ENCODE assay signal across 18 mouse cellular contexts in the genomic region with DNA sequence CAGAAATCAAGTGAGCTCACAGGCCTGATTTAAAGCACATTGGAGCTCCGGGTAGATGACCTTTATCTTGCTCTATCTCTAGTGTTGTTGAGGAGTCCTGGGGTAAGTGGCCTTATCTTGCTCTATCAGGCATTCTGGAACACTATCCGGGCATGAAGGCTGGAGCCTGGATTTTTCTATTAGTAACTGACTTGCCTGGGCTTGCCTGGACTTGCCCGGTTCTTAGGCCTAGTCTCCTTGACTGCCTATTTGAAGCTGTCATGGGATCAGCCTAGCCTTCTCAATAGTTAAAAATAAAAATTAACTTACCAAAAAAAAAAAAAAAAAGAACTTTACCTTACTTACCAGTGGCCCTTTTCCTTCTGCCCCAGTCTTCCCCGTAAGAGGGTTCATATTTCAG.
DNase-seq lines count a peak whose midpoint lies in the region.
"Had no signal": no experiment of that assay in that cellular context is flagged by ENCODE, and none has a peak within 500 bp of the region (broad histone marks: within the 10 kb centered on the region; RNA-seq: fewer than 3 reads in every experiment).

No protein-coding gene starts in this region.

- H3K27ac ChIP-seq in embryonic facial prominence, embryonic 10.5 days (replicated peaks), result no peak overlapping the region
- H3K27ac ChIP-seq: heart, embryonic 10.5 days; hindbrain, embryonic 14.5 days had no signal

- H3K4me3 ChIP-seq in embryonic facial prominence, embryonic 10.5 days, result no peak overlapping the region
- H3K4me3 ChIP-seq: heart, embryonic 10.5 days had no signal

- H3K36me3 ChIP-seq in embryonic facial prominence, embryonic 10.5 days (replicated peaks), result no peaks in the 10 kb centered on the region
- H3K36me3 ChIP-seq: heart, embryonic 10.5 days had no signal

- 64% methylated on average over 4 of the region's 4 CpGs for WGBS in embryonic facial prominence, embryonic 10.5 days

- no peaks in the 10 kb centered on the region for H3K27me3 ChIP-seq in embryonic facial prominence, embryonic 10.5 days (replicated peaks; ENCODE audit: low read depth, poor library complexity, severe bottlenecking)
- H3K27me3 ChIP-seq: Patski had no signal

- H3K4me1 ChIP-seq in embryonic facial prominence, embryonic 10.5 days, result no peaks in the 10 kb centered on the region

- no peaks in the 10 kb centered on the region for H3K9me3 ChIP-seq in embryonic facial prominence, embryonic 10.5 days
- H3K9me3 ChIP-seq: heart, embryonic 10.5 days had no signal

- intact Hi-C loops in heart, postnatal 10 days (cut with DNase I), result no loop called here

- DNase-seq in heart, adult 11 months, result peak; percentile 50
- DNase-seq in heart, postnatal 10 days, result no peak
- peak; percentile 60 for DNase-seq in urinary bladder, postnatal 14 days (ENCODE audit: low spot score)
- no peak for DNase-seq in urinary bladder, adult 18-20 months (ENCODE audit: low spot score in 2 of 2)
- DNase-seq in ES-CJ7 (ENCODE audit: low read depth, low spot score), result peak; percentile 18
- DNase-seq in embryonic facial prominence, embryonic 10.5 days (ENCODE audit: low spot score), result peak; percentile 19
- DNase-seq in left cerebral cortex, adult 9 months (ENCODE audit: low spot score in 2 of 2), result no peak
- no peak for DNase-seq in right cerebral cortex, adult 2 months (ENCODE audit: low spot score in 2 of 2)
- DNase-seq: adrenal gland, postnatal 10 days; cerebellum, adult 11-12 months; cerebellum, adult 9-10 months; cerebellum, postnatal 25 days; gastrocnemius, postnatal 36 days; heart, adult 18-20 months; heart, postnatal 14 days had no signal

Comparison
In these comparisons a context has a peak if more than half of its experiments do, and no peak if none do; other contexts are left out.
1. DNase-seq: peak in heart, adult 11 months (single experiment), urinary bladder, postnatal 14 days (single experiment), ES-CJ7 (single experiment) and embryonic facial prominence, embryonic 10.5 days (single experiment); none in heart, postnatal 10 days (0 of 2), urinary bladder, adult 18-20 months (0 of 2), left cerebral cortex, adult 9 months (0 of 2) and right cerebral cortex, adult 2 months (0 of 2).